Mouse (Mus musculus): ENCODE results near the gene Lmo4. TPM values are rescaled to one million over a fixed set of nuclear protein-coding genes. Genes with fewer than 3 reads are reported as not detected.

Lmo4 gene
- polyA plus RNA-seq (2012; rRNA removed) = 95.3 and 97.9 TPM in 2 replicates

DNA sequence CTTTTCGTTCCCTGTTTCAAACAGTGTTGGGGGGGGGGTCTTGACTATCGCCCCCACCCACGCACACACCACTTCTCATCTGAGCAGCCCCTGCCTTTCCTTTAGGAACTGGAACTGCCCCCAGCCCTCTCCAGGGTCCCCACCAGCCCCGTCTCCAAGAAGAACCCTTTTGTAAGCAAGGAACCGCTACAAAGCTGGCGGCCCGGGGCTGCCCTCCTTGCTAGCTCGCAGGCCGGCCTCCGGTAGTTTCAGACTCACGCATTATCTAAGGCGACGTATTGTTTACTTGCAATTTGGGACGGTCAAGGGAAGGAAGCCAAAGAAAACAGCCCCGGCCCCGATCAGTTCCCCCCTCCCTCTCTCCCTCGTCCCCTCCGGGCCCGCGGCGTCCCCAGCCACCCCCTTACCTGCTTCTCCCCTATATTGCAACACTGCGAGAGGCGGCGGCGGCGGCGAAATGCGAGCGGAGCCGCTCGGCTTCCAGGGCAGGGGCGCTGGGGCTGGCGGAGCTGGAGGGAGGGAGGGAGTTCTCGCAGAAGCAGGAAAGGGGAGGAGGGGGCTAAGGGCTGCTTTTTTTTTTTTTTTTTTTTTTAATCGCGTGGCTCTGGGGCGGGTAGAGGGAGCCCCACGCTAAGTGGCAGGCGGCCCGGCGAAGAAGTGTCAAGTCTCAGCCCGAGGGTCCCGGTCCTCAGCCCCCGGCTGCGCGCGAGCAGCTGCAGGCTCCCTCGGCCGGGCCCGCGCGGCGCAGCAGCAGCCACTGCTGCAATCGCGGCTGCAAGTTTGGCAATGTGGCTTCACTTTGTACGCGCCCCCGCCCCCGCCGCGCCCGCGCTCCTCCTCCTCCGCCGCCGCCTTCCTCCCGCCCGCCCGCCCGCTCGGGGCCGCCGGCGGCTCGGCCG lies at the start of gene Lmo4:
TSS of gene Lmo4 (minus strand) at position 808 of the 899 bp plus-strand sequence.

Data from stomach, adult 2 months (tissue).